Mouse (Mus musculus): Measurements from ENCODE around the gene Fcho2.

Fcho2 gene

GRCm38 (mm10) chr13:98804480-98804879 lies 10.8 kb downstream of the Fcho2 start:
- no peak for DNase-seq (ENCODE audit: low read depth)

GRCm38 (mm10) chr13:98803699-98804098 lies 11.6 kb downstream of the Fcho2 start:
- no peak for DNase-seq (ENCODE audit: low read depth)

- DNase-seq (ENCODE audit: low read depth), result no peak
Measured at GRCm38 (mm10) chr13:98802957-98803356, 12.3 kb downstream of the Fcho2 start.

GRCm38 (mm10) chr13:98795511-98795910 lies 19.7 kb downstream of the Fcho2 start:
- DNase-seq (ENCODE audit: low read depth), result no peak

DNA sequence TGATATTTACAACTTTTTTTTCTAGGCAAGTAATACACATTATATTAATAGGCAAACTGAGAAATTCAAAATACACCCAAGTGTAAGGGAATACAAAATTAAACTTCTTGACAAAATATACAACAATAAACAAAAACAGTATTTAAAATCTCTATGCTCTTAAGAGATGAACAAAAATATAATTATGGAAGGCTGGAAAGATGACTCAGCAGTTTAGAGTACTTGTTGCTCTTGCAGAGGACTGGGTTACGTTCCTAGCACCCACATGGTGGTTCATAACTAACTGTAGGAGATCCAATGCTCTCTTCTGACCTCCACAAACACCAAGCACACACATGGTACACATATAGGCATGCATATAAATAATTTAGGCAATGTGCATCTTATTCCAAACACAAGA lies 22.4 kb downstream of the Fcho2 start:
- no peak for DNase-seq (ENCODE audit: low read depth)

- no peak for DNase-seq (ENCODE audit: low read depth)
Measured at GRCm38 (mm10) chr13:98791693-98792092, 23.6 kb downstream of the Fcho2 start.

- DNase-seq (ENCODE audit: low read depth), result no peak
Measured at GRCm38 (mm10) chr13:98786970-98787685, 28.1 kb downstream of the Fcho2 start.

DNA sequence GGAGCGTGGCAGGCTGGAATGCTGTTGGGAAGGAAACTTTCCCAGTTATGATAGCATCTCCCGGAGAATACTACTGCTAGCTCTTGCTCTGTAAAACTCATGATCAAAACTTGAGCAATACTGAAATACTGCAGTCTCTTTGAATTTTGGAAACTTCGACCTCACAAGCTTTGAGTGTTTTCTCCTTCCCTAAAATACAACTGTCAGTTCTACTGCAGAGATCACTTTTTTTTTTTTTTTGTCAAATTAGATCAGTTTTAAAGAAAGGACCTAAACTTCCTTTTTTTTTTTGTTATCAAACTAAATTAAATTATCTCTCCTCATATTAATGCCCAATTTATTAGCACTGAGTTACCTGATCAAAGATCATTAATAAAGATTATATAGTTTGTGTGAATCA lies 37.3 kb downstream of the Fcho2 start:
- DNase-seq (ENCODE audit: low read depth), result no peak

GRCm38 (mm10) chr13:98771484-98771883 lies 43.8 kb downstream of the Fcho2 start:
- DNase-seq (ENCODE audit: low read depth), result no peak

GRCm38 (mm10) chr13:98768329-98768728 lies 46.9 kb downstream of the Fcho2 start:
- no peak for DNase-seq (ENCODE audit: low read depth)

DNA sequence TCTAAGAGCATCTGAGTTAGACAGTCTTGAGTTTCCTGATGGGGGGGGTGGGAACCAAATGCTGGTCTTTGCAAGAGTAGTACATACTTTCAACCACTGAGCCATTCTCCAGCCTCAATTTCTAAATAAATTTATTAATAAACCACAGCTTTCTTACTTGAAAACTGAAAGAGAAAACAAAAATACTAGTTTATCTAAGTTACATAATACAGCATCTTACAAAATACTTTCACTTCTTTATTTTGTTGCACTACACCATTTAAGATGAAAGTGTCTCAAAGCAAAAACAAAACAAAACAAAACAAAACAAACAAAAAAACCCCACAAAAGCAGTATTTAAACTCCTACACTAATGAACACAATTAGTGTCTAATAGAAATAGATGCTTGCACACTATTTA lies 53.5 kb downstream of the Fcho2 start:
- DNase-seq (ENCODE audit: low read depth), result no peak

- no peak for DNase-seq (ENCODE audit: low read depth)
Measured at GRCm38 (mm10) chr13:98755886-98756285, 59.4 kb downstream of the Fcho2 start.

GRCm38 (mm10) chr13:98744679-98745078 lies 70.6 kb downstream of the Fcho2 start:
- DNase-seq (ENCODE audit: low read depth), result no peak

DNA sequence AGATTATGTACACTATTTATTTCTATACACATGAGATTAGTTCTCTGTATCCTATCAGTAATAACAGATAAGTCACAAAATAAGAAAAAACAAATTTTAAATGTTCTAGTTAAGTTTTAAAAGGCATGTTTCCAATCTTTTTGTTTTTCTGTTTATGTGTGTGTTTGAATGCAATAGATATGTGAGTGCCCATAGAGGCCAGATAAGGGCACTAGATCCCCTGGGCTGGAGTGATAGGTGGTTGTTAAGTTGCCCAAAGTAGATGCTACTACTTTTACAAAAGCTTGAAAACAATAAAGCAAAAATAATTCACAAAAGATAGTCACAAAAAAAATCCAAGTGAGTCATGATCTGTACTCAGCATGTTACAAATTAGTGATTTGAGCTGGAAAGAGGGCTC lies 71.4 kb downstream of the Fcho2 start:
- DNase-seq (ENCODE audit: low read depth), result no peak

GRCm38 (mm10) chr13:98743214-98743613 lies 72.0 kb downstream of the Fcho2 start:
- DNase-seq (ENCODE audit: low read depth), result no peak

- DNase-seq (ENCODE audit: low read depth), result no peak
Measured at GRCm38 (mm10) chr13:98738213-98738612, 77.0 kb downstream of the Fcho2 start.

DNA sequence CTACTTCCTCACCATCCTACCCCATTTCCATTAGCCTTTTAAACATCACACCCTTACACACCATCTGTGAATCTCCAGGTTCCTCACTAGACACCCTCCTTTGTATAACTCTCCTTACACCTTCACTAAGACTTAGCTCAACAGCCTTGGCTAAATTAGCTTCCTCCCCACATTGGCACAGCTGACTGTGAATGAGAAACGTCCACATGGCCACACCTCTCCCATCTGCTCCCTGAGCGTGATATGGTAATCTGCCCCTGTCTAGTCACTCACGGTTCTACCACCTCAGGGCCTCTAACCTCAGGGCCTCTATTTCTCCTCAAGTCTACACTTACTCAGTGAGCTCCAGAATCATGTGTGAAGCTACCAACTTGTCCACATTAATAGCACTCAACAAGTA lies 82.0 kb downstream of the Fcho2 start:
- no peak for DNase-seq (ENCODE audit: low read depth)

GRCm38 (mm10) chr13:98729271-98730062 lies 85.8 kb downstream of the Fcho2 start:
- no peak for DNase-seq (ENCODE audit: low read depth)

DNA sequence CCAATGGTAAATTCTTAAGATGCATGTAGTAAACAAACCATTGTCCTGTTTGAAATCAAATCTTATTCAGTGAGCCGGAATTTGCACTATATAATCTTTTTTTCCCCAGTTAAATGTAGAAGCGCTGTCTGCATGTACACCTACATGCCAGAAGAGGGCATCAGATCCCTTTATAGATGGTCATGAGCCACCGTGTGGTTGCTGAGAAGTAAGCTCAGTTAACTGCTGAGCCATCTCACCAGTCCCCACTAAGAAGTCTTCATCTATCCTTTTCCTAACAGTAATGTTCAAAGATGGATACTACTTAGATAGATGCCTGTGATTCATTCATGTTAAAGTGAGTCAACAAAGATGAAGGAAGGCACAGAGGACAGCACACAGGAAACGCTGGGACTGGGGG lies 88.8 kb downstream of the Fcho2 start:
- DNase-seq (ENCODE audit: low read depth), result no peak

GRCm38 (mm10) chr13:98723430-98723829 lies 91.8 kb downstream of the Fcho2 start:
- DNase-seq (ENCODE audit: low read depth), result no peak

DNA sequence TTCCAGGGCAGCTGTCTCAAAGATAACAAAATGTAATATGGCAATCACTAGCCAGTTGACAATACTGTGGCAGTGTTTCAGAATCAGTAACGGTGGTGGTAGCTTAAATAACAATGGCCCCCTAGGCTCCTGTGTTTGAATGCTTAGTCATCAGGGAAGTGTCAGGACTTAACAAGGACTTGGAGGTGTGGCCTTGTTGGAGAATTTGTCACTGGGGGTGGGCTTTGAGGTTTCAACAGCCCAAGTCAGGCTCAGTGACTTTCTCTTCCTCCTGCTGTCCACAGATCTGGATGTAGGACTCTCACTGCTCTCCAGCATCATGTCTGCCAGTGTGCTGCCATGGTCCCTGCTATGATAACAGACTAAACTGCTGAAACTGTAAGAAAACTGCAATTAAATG lies 93.0 kb downstream of the Fcho2 start:
- no peak for DNase-seq (ENCODE audit: low read depth)

DNA sequence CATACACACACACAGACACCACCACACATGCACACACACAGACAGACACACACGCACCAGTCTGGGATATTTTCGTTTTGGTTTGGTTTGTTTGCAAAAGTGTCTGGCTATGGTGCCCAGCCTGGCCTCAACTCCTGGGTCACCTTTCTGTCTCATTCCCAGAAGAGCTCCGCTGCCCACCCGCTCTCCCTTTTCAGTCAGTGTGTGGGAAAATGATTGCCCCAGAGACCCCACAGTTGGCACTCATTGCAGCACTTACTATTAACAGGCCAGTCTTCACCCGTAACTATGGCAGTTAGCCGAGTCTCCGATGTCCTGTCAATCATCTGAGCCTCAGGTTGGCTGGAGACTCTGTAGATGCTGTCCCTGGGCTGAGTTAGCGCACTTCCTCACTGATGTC lies 99.1 kb downstream of the Fcho2 start:
- no peak for DNase-seq (ENCODE audit: low read depth)

- no peak for DNase-seq (ENCODE audit: low read depth)
Measured at GRCm38 (mm10) chr13:98715443-98715990, 99.7 kb downstream of the Fcho2 start.

All from c-Kit-positive CD71-negative TER-119-negative erythroid progenitor cells, embryonic 14.5 days (primary cell).